Mouse (Mus musculus): ENCODE results near the gene Polr3b.

DNA sequence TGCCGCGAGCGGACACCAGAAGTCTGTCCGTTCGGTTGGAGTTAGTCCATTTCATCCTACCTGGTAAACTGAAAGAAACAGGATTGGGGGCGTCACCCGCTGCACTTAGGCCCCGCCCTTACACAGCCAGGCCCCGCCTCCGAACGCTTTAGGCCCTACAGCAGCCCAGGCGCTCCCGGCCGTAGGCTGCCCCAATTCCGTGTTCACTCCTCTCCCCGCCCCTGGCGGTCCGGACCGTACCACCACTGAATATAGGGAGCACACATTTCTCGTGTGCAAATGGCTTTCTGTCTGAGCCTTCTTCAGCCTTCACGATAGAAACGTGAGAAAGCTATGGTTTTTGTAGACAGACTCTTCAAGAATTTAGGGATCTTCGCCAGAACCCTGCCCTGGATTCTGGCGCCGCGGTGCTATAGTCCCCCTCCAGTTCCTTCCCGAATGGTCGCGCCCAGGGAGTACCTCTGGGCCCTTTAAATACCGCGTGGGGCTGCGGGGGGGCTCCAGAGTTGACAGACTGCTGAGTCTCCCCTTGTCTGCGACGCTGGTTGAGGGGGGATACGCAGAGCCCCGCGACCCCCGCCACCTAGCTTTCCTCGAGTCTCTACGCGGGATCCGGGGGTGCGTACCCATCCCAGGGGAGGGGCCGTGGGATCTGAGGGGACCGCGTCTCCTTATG lies 45.6 kb upstream of the Polr3b start, which contains the start of gene Tcp11l2:
- TF ChIP-seq CTCF (conservative IDR thresholded peaks at IDR 0.05; ENCODE audit: low read length), result no peak
- TF ChIP-seq NANOG (IDR thresholded peaks at IDR 0.05; ENCODE audit: borderline replicate concordance, low read length), result no peak
